Mouse (Mus musculus): ENCODE measurements at regions not wholly inside any gene's neighbourhood (a gene's known extent, or its start where the extent isn't known, plus 50 kb on each side); places are given as distances from the start of the nearest gene placed in this dataset.
A peak's percentile ranks its signal among the peaks of the same experiment; 100 is the strongest.

- Histone ChIP-seq H3K4me3 (replicated peaks; ENCODE audit: low read length) (no peak overlapping the region), H3K9ac (no peak overlapping the region), H3K27ac (no peak overlapping the region), H3K27me3 (ENCODE audit: control insufficient read depth, insufficient read depth, low read length) (no peaks in the 10 kb centered on the region), H3K4me2 (replicated peaks) (no peak overlapping the region), H3K4me1 (replicated peaks; ENCODE audit: control insufficient read depth, insufficient read depth, low read length) (no peaks in the 10 kb centered on the region), H3K9me3 (ENCODE audit: control insufficient read depth, low read length) (no peaks in the 10 kb centered on the region), H3K36me3 (replicated peaks; ENCODE audit: control insufficient read depth, insufficient read depth) (no peaks in the 10 kb centered on the region)
- no peak for DNase-seq (ENCODE audit: low spot score)
- no peak for ATAC-seq (ENCODE audit: low FRiP score)
- 77% methylated on average over 4 of the region's 4 CpGs for WGBS
Observed at GRCm38 (mm10) chr19:25980308-25980707, 308.1 kb downstream of the Dmrt2 start.

- no peaks in the 10 kb centered on the region for H3K9me3 ChIP-seq (ENCODE audit: control insufficient read depth, low read length)
- no peaks in the 10 kb centered on the region for H3K27me3 ChIP-seq (ENCODE audit: control insufficient read depth, insufficient read depth, low read length)
- H3K4me1 ChIP-seq (replicated peaks; ENCODE audit: control insufficient read depth, insufficient read depth, low read length): peaks cover 13% of the 10 kb centered on the region; the same call in 1 of the 2 replicates
- ATAC-seq (ENCODE audit: low FRiP score): 0 out of 2 replicates have a peak, but pooled peaks have one; percentile 62
- H3K27ac ChIP-seq: peak overlapping the region; percentile 38
- no peak overlapping the region for H3K9ac ChIP-seq
- H3K4me3 ChIP-seq (replicated peaks; ENCODE audit: low read length): no peak overlapping the region
- WGBS: 34% methylated on average over 8 of the region's 8 CpGs
- DNase-seq (ENCODE audit: low spot score): peak; percentile 42
- no peaks in the 10 kb centered on the region for H3K36me3 ChIP-seq (replicated peaks; ENCODE audit: control insufficient read depth, insufficient read depth)
- peak overlapping the region; percentile 15; the same call in 1 of the 2 replicates for H3K4me2 ChIP-seq (replicated peaks)
Observed at GRCm38 (mm10) chr19:26014620-26015180, 342.5 kb downstream of the Dmrt2 start.

- Histone ChIP-seq H3K9ac (no peak overlapping the region), H3K9me3 (ENCODE audit: control insufficient read depth, low read length) (no peaks in the 10 kb centered on the region), H3K4me2 (replicated peaks) (no peak overlapping the region), H3K4me3 (replicated peaks; ENCODE audit: low read length) (no peak overlapping the region), H3K4me1 (replicated peaks; ENCODE audit: control insufficient read depth, insufficient read depth, low read length) (no peaks in the 10 kb centered on the region), H3K27me3 (ENCODE audit: control insufficient read depth, insufficient read depth, low read length) (no peaks in the 10 kb centered on the region), H3K27ac (no peak overlapping the region), H3K36me3 (replicated peaks; ENCODE audit: control insufficient read depth, insufficient read depth) (no peaks in the 10 kb centered on the region)
- 76% methylated on average over 7 of the region's 7 CpGs for WGBS
- ATAC-seq (ENCODE audit: low FRiP score) (no peak), DNase-seq (ENCODE audit: low spot score) (no peak)
Observed at GRCm38 (mm10) chr19:26021141-26021540, 348.9 kb downstream of the Dmrt2 start.

GRCm38 (mm10) chr19:26026103-26026502 lies 353.9 kb downstream of the Dmrt2 start:
- no peaks in the 10 kb centered on the region for H3K36me3 ChIP-seq (replicated peaks; ENCODE audit: control insufficient read depth, insufficient read depth)
- 88% methylated on average over 3 of the region's 3 CpGs for WGBS
- no peak for DNase-seq (ENCODE audit: low spot score)
- H3K4me2 ChIP-seq (replicated peaks): no peak overlapping the region
- H3K4me3 ChIP-seq (replicated peaks; ENCODE audit: low read length): no peak overlapping the region
- no peaks in the 10 kb centered on the region for H3K9me3 ChIP-seq (ENCODE audit: control insufficient read depth, low read length)
- H3K27ac ChIP-seq: no peak overlapping the region
- no peaks in the 10 kb centered on the region for H3K4me1 ChIP-seq (replicated peaks; ENCODE audit: control insufficient read depth, insufficient read depth, low read length)
- no peak for ATAC-seq (ENCODE audit: low FRiP score)
- H3K27me3 ChIP-seq (ENCODE audit: control insufficient read depth, insufficient read depth, low read length): no peaks in the 10 kb centered on the region
- H3K9ac ChIP-seq: no peak overlapping the region

- H3K4me2 ChIP-seq (replicated peaks): no peak overlapping the region
- WGBS: 9% methylated on average over 7 of the region's 7 CpGs
- H3K27me3 ChIP-seq (ENCODE audit: control insufficient read depth, insufficient read depth, low read length): no peaks in the 10 kb centered on the region
- H3K27ac ChIP-seq: no peak overlapping the region
- H3K9me3 ChIP-seq (ENCODE audit: control insufficient read depth, low read length): no peaks in the 10 kb centered on the region
- no peak for ATAC-seq (ENCODE audit: low FRiP score)
- no peaks in the 10 kb centered on the region for H3K36me3 ChIP-seq (replicated peaks; ENCODE audit: control insufficient read depth, insufficient read depth)
- no peak overlapping the region for H3K4me3 ChIP-seq (replicated peaks; ENCODE audit: low read length)
- H3K9ac ChIP-seq: no peak overlapping the region
- no peak for DNase-seq (ENCODE audit: low spot score)
- H3K4me1 ChIP-seq (replicated peaks; ENCODE audit: control insufficient read depth, insufficient read depth, low read length): no peaks in the 10 kb centered on the region
Observed at GRCm38 (mm10) chr19:26037270-26037669, 365.1 kb downstream of the Dmrt2 start.

- no peaks in the 10 kb centered on the region for H3K27me3 ChIP-seq (ENCODE audit: control insufficient read depth, insufficient read depth, low read length)
- H3K4me2 ChIP-seq (replicated peaks): no peak overlapping the region
- H3K9me3 ChIP-seq (ENCODE audit: control insufficient read depth, low read length): no peaks in the 10 kb centered on the region
- no peak for ATAC-seq (ENCODE audit: low FRiP score)
- H3K9ac ChIP-seq: no peak overlapping the region
- no peak overlapping the region for H3K27ac ChIP-seq
- no peak for DNase-seq (ENCODE audit: low spot score)
- H3K4me3 ChIP-seq (replicated peaks; ENCODE audit: low read length): no peak overlapping the region
- 0 out of 2 replicates have a peak, but pooled peaks cover 6% of the 10 kb centered on the region for H3K4me1 ChIP-seq (replicated peaks; ENCODE audit: control insufficient read depth, insufficient read depth, low read length)
- H3K36me3 ChIP-seq (replicated peaks; ENCODE audit: control insufficient read depth, insufficient read depth): no peaks in the 10 kb centered on the region
- 49% methylated on average over 9 of the region's 9 CpGs for WGBS
Observed at GRCm38 (mm10) chr19:26051478-26052215, 379.4 kb downstream of the Dmrt2 start.

GRCm38 (mm10) chr19:26059668-26060067 lies 387.5 kb downstream of the Dmrt2 start:
- H3K4me2 ChIP-seq (replicated peaks): no peak overlapping the region
- WGBS: 94% methylated on average over 2 of the region's 2 CpGs
- no peaks in the 10 kb centered on the region for H3K9me3 ChIP-seq (ENCODE audit: control insufficient read depth, low read length)
- no peak overlapping the region for H3K4me3 ChIP-seq (replicated peaks; ENCODE audit: low read length)
- H3K27ac ChIP-seq: no peak overlapping the region
- H3K27me3 ChIP-seq (ENCODE audit: control insufficient read depth, insufficient read depth, low read length): no peaks in the 10 kb centered on the region
- DNase-seq (ENCODE audit: low spot score) (no peak), ATAC-seq (ENCODE audit: low FRiP score) (no peak)
- H3K9ac ChIP-seq: no peak overlapping the region
- H3K4me1 ChIP-seq (replicated peaks; ENCODE audit: control insufficient read depth, insufficient read depth, low read length): no peaks in the 10 kb centered on the region
- H3K36me3 ChIP-seq (replicated peaks; ENCODE audit: control insufficient read depth, insufficient read depth): no peaks in the 10 kb centered on the region

GRCm38 (mm10) chr19:26068553-26068952 lies 396.3 kb downstream of the Dmrt2 start:
- Histone ChIP-seq H3K36me3 (replicated peaks; ENCODE audit: control insufficient read depth, insufficient read depth) (no peaks in the 10 kb centered on the region), H3K4me1 (replicated peaks; ENCODE audit: control insufficient read depth, insufficient read depth, low read length) (no peaks in the 10 kb centered on the region), H3K9ac (no peak overlapping the region), H3K4me2 (replicated peaks) (no peak overlapping the region), H3K27me3 (ENCODE audit: control insufficient read depth, insufficient read depth, low read length) (no peaks in the 10 kb centered on the region), H3K4me3 (replicated peaks; ENCODE audit: low read length) (no peak overlapping the region), H3K27ac (no peak overlapping the region), H3K9me3 (ENCODE audit: control insufficient read depth, low read length) (no peaks in the 10 kb centered on the region)
- no peak for DNase-seq (ENCODE audit: low spot score)
- WGBS: 78% methylated on average over 2 of the region's 2 CpGs
- ATAC-seq (ENCODE audit: low FRiP score): no peak

- WGBS: 93% methylated on average over 3 of the region's 3 CpGs
Observed at GRCm38 (mm10) chr19:26069908-26070307, 397.7 kb downstream of the Dmrt2 start.

More at GRCm38 (mm10) chr19:26069908-26070307, 397.7 kb downstream of the Dmrt2 start:
- H3K36me3 ChIP-seq (replicated peaks; ENCODE audit: control insufficient read depth, insufficient read depth): no peaks in the 10 kb centered on the region
- no peak overlapping the region for H3K9ac ChIP-seq
- no peak for ATAC-seq (ENCODE audit: low FRiP score)
- H3K9me3 ChIP-seq (ENCODE audit: control insufficient read depth, low read length): no peaks in the 10 kb centered on the region
- H3K4me2 ChIP-seq (replicated peaks): no peak overlapping the region
- no peak overlapping the region for H3K4me3 ChIP-seq (replicated peaks; ENCODE audit: low read length)
- H3K27me3 ChIP-seq (ENCODE audit: control insufficient read depth, insufficient read depth, low read length): no peaks in the 10 kb centered on the region
- DNase-seq (ENCODE audit: low spot score): no peak
- H3K4me1 ChIP-seq (replicated peaks; ENCODE audit: control insufficient read depth, insufficient read depth, low read length): no peaks in the 10 kb centered on the region
- no peak overlapping the region for H3K27ac ChIP-seq

All from hindbrain, embryonic 14.5 days (tissue).